Mouse (Mus musculus) urinary bladder, postnatal 10 days (tissue): Measurements from ENCODE around the gene Trim38.
"Not testable (repeated sequence)": the region's sequence is repeated elsewhere in the genome, so short reads cannot be mapped to it uniquely, and the experiment has no call there.

Source experiments
- DNase-seq: peaks from one replicate; pipeline ENCODE4 v3.0.0; 2022; ENCODE audit warnings: low spot score

Trim38 gene

DNA sequence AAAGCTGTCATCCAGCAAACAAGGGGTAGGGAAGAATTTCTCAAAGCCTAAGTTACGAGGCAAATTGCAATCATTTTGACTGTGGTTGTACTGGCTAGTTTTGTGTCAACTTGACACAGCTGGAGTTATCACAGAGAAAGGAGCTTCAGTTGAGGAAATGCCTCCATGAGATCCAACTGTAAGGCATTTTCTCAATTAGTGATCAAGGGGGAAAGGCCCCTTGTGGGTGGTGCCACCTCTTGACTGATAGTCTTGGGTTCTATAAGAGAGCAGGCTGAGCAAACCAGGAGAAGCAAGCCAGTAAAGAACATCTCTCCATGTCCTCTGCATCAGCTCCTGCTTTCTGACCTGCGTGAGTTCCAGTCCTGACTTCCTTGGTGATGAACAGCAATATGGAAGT, at the start of gene Trim38:
Gene Trim38 (plus strand): TSS at position 301 of the 400 bp plus-strand sequence.
- DNase-seq = not testable (repeated sequence)

DNA sequence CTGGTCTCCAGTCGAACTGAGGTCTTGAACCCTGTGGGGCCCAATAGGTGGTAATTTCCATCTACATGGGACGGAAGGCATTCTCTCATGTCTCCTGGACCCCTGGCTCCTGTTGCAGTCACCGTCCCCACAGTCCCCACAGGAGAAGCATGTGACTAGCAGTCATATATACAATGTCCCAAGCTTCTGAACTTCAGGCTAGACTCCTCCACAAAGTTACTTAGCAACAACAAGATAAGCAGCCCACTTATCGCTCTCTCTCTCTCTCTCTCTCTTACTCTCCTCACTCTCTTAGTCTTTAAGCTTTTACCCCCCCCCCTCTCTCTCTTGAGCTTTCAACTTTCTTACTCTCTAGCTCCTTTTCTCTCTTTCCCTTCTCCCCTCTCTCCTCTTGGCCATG, 45.5 kb upstream of the Trim38 start:
- no peak for DNase-seq

DNA sequence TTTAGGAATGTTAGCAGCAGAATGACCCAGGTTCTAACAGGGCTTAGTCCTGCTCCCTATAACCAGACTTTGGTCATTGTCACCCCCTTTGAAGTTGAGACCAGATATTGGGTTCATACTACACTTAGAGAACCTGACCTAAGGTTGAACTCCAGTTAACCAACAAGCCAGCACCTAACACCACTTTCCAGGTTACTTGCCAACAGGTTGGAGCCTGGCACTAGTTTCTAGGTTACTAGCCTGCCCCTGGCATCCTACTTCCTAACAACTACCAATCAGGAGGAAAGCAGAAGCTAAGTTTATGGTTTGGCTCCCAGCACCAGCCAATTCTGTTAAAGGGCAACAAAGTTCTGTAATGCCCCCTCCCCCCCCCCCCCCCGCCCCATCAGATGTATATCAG, 44.5 kb upstream of the Trim38 start:
- no peak for DNase-seq

DNA sequence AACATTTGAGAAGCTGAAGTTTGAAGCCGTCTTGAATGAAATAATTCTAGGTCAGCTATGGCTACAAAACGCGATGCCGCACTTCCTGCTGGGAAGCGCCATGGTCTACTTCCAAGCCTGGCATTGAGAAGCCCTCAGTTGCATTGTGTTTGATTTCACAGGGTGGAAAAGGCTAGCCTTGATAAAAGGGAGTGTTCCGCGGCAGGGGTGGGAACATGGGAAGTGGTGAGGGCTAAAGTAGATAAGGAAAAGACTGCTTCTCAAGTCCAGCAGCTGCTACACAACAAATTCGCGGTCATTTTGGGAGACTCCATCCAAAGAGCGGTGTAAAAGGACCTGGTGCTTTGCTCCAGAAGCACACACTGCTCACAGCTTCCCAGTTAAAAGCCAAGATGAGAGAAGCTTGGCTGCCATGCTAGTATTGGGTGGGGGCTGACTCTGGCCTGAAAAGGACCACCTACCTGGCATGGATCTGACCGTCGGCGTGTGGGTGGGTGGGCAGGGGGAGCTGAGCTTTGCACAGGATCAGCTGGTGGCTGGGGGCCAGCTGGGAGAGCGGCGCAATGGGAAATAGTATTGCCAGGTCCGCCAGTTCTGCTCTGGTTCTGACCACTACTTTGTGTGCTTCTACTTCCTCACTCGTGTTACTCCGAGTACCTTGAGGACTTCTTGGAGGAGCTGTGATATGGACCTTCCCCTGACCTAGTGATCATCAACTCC, 41.1 kb upstream of the Trim38 start:
- DNase-seq = no peak

DNA sequence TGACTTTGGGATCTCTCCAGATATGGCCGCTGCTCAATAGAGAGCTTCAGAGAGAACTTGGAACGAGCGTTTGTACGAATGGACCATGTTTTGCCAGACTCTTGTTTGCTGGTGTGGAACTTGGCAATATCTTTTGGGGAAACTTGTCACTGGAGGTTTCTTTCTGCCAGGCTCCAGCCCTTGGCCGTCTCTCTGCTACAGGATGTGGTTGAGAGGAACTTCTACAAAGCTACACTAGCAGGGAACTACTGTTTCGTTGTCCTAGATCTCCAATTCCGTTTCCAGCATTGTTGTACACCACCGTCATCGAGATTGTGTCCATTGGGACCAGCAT, 40.6 kb upstream of the Trim38 start:
- no peak for DNase-seq

DNA sequence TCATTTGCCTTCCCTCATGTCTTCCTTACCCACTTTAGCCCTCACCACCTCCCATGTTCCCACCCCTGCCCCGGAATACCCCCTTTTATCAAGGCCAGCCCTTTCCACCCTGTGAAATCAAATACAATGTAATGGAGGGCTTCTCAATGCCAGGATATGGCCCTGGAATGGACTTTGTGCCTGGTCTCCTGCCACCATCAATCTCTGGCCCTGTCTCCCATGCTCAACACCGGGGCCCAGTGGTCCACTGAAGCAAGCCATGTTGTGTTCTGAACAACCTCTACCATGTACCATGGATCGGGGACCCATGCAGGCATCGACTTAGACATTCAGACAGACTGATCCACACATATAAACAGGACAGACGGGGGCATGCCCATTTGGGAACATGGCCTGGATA, 40.0 kb upstream of the Trim38 start:
- DNase-seq = no peak

DNA sequence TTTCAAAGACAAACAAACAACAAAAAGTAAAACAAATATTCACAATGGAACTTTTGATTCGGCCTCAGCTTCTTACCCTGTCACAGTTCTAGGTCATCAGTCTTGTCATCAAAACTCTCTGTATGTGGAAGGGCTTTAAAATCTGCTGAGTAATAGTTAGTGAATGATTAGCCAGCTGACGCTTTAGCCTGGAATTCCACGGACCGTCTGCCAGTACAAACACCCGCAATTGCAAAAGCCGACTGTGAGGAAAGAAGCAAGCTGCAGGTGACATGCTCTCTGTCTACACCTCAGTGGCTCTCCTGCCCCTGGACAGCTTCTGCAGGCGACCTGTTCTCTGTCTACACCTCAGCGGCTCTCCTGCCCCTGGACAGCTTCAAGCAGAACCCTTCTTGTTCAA, 39.2 kb upstream of the Trim38 start:
- no peak for DNase-seq

DNA sequence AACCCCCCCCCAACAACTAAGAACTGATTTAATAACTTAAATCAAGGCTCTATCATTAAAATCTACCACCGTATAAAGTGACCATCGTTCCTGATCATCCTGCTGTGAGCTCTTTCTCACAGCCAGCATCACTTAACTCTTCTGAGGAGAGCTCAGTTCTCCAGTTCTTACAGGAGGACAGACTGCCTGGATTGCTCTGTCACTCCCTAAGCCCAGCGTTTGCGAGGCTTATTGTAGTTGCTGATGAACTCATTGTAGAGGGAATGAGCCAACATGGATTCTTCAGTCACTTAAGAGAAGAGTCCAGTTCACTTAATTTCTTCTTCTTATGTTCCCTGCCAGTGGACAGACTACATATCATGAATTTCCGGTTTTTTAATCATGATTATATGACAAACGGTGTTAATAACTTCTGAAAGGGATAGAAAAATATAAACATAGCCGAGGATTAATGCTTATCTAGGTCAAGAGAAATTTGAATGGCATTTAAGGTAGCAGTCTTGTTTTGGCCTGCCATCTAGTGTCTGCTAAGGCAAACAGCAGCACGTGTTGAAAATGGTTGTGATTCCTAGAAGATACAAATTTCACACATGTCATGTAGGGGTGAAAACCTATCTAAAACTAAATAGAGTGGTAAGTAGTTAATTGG, 37.4 kb upstream of the Trim38 start:
- DNase-seq = no peak

DNA sequence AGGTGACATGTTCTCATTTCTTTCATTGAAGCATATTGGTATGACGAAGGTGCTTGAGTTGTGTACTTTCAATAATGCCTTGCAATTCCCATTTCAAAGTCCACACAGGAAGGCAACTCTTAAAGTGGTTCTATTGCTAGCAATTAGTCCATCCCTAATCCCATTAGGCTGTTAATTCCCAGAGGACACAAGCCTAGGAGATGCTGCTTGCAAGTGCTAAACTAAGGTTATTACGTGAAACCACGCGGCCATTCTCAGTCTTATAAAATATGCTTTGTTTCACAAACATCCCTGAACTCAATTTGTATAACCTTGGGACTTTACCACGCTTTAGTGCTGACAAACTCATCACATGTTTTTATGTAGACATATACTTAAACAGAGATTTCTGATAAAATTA, 32.6 kb upstream of the Trim38 start:
- no peak for DNase-seq

DNA sequence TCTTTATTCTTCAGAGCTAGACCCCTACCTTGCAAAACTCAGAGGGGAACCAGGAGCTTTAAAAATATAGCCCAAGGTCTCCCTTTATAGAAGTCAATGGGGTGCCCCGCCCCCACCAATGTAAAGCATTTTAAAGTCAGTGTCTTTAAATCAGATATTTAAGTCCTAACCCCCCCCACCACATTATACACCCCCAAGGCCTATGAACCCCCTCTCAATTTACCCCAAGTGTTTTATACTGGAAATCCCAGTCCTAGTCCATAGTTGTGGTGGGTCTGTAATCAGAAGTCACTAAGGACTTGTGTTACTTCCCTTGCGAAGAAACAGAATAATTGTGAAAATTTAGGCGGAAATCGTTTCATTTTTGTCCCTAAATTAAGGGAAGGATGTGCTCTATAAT, 31.7 kb upstream of the Trim38 start:
- DNase-seq = no peak

DNA sequence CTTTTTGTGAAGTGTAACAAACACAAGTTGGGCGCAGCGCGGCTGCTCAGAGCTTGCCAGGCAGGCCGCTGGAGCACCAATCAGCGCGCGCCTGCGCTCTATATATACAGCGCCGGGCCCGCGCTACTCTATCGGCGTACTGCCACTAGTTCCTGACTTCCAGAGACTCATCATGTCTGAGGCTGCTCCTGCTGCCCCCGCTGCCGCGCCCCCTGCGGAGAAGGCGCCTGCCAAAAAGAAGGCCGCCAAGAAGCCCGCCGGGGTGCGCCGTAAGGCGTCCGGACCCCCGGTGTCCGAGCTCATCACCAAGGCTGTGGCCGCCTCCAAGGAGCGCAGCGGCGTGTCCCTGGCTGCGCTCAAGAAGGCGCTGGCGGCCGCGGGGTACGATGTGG, 31.0 kb upstream of the Trim38 start, which contains the start of gene Hist1h1c:
Gene Hist1h1c (plus strand): TSS at position 132 of the 392 bp plus-strand sequence.
- DNase-seq = peak; percentile 49

DNA sequence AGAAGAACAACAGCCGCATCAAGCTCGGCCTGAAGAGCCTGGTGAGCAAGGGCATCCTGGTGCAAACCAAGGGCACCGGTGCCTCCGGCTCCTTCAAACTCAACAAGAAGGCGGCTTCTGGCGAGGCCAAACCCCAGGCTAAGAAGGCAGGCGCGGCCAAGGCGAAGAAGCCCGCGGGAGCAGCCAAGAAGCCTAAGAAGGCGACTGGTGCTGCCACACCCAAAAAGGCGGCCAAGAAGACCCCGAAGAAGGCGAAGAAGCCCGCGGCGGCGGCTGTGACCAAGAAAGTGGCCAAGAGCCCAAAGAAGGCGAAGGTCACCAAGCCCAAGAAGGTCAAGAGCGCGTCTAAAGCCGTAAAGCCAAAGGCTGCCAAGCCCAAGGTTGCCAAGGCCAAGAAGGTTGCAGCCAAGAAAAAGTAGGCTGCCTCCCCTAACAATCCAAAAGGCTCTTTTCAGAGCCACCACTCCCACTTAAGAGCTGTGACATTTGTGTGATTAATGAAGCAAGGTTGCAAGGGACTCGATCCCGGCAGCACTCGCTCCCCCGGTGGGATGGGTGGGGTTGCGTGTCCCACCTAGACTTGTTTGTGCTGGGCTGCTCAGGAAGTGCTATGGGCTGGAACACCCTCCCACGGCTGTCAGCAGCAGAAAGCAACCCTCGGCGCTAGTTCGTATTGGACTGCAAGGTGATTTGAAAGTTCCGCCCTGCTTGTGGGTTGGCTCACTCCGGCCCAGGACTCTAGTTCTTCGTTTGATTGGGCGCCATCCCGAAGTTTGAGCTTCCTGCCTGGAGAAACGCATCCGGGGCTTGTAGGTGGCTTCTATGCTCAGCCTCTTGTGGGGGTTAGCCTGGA, 30.4 kb upstream of the Trim38 start:
- DNase-seq = peak; percentile 55

DNA sequence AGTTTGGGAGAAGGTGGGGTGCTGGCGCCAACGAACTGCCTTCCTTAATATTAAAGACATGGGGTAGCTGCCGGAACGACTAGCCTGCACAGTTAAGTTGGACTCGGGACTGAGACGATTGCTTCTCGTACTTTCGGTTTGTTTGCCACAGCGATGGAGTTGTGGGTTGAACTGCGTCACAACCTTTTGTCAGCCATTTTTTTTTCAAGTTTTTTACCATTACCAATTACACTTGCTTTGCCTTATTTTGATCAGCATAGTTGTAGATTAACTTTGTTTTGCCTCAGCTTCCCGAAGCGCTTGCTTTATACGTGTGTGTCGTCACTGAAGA, 29.8 kb upstream of the Trim38 start:
- no peak for DNase-seq

DNA sequence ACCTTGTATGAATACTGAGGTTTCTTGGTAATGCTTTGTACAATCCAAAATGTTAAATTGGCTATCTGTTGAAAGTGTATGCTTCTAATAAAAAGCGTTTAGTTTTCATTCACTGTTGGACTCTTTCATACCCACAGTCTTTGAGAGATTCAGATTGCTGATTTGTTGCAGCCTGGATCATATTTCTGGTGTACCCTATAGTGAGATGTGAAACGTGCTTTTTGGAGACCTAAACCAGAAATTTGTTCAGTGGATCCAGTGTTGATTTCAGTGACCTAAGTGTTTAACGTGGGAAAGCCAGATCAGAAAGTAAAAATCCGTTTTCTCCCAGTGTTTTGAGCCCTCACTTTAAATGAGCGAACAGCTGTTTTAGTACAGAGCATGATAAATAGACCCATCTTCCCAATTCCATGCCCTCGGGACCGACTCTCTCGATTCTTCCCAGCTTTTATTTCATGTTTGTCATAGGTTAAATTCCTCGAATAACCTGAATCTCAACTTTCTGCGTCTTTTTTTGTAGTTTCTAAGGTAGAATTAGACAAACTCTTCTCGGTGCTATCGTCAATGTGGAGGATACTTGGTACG, 29.4 kb upstream of the Trim38 start:
- DNase-seq = no peak

DNA sequence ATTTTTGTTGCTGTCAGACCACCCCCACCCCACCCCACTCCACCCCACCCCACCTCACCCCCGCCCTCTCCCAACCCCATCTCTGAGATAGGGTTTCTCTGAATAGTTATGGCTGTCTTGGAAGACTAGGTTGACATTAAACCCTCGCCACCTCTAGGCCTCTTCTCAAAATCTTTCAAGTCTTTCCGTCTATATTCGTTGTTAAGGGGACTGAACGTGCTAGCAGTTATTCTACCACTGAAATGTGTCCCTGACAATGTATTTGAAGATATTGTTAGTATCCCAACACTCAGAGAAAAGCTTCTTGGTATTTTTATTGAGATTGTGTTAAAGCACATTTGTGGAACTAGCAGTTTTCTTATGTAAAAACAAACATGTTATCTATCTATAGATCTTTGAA, 28.8 kb upstream of the Trim38 start:
- no peak for DNase-seq

DNA sequence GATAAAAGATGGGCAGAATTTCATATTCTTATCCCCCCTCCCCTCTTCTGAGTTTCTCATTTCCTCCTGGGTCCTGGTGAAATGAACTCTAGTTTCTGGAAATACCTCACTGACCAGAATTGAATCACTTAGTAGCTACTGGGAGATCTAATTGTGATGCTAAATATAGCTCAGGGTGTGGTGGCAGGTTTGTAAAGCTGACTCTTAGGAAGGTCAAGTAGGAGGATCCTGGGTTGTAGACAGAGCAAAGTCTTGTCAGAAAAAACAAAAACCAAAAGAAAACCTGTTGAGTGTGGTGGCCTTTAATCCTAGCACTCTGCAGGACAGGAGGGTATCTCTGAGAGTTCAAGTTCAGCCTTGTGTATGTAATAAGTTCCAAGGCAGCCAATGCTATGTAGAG, 27.7 kb upstream of the Trim38 start:
- DNase-seq = no peak

DNA sequence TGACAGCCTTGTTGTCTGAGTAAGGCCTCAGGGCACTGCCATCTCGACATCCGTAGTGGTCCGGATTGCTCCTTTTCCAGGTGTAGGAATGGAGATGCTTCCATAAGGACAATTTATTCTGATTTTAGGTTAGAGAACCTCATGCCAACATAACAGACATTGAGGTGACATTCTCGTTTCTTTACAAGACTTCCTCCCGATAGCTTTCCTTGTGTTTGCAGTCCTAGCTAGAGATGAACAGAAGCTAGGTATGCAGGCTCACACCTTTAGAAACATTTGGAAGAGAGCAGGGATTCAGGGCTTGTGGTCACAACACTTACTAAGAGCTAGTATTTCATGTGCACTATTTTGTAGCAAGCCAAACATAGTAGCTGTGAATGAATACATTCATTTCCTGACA, 26.5 kb upstream of the Trim38 start:
- DNase-seq = no peak

DNA sequence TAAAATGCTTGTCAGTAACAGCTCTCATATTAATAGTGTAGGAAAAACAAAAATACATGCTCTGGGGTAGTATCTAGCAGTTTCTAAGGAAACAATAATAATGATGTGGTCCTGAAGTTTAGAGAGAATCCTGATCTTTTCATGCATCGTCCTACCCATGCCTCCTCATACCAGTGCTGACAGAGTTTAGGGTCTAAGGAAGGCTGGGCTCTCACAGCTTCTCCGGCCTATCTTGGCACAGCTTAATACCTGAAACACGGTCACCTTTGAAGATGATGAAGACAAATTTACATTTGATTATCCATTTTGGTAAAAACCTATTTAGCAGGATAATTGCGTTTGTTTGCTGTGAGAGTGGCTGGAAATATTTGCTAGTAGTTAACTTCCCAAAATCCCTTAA, 25.8 kb upstream of the Trim38 start:
- DNase-seq = no peak

DNA sequence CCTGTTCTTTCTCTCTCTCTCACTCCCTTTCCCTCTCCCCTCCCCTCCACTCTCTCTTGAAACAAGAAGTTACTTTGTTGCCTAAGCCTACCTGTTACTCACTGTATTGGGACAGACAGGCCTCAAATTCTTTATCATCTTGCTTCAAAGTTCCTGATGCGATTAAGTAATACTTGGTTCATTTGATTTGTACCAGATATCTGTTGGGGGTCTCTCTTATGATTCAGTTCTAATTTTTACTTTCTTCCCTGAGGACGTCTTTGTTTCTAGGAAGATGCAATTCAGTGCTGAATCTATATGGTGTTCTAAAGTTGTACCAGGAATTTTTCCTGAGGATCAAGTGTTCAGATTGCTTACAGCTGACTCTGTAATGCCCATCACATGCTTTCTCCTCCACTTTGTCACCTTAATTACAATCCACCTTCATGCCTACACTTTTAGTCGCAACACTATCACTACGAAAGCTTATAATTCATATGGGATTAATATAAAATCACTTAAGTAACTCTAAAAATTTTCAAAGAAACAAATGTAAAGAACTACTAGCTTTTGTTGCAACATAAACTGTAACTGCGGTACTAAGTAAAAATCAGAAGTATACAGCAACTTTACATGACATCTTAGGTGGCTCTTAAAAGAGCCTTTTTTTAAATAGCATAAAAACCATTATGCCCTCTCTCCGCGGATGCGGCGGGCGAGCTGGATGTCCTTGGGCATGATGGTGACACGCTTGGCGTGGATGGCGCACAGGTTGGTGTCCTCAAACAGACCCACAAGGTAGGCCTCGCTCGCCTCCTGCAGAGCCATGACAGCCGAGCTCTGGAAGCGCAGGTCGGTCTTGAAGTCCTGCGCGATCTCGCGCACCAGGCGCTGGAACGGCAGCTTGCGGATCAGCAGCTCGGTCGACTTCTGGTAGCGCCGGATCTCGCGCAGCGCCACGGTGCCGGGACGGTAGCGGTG, 25.0 kb upstream of the Trim38 start:
- no peak for DNase-seq

DNA sequence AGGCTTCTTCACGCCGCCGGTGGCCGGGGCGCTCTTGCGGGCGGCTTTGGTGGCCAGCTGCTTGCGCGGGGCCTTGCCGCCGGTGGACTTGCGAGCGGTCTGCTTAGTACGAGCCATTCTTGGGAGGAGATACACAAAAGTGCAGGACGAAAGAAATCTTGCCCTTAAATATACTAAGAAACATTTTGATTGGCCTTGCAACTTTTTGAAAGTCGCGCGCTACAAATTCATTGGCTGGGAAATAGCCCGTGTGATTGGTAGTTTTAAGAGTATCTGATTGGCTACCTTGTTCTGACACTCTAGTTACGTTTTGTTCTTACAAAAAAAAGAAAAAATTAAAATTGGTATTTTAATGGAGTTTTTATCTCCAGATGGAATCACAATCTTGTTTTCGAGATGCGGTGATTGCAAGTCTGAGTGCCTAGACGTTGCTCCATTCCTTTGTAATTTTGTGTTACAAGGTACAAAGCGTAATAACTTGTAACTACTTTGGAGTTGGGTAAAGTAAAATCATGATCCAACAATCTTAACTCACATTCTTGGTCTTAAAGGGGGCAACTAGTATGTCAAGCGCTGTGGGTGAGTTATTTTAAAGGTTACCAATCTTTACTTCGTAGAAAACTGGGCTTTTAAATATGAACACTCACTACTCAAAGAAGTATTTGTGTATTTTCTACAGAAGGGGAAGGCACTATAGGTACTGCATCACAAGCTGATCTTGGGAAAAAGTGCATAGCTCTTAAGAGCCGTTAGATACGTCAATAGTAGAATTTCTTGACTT, 24.1 kb upstream of the Trim38 start, which contains the start of gene Hist1h3c:
Gene Hist1h3c (minus strand): TSS at position 222 of the 781 bp plus-strand sequence.
- DNase-seq = no peak
